Comparison of ENCODE assay signal across 9 mouse cellular contexts in the genomic region with DNA sequence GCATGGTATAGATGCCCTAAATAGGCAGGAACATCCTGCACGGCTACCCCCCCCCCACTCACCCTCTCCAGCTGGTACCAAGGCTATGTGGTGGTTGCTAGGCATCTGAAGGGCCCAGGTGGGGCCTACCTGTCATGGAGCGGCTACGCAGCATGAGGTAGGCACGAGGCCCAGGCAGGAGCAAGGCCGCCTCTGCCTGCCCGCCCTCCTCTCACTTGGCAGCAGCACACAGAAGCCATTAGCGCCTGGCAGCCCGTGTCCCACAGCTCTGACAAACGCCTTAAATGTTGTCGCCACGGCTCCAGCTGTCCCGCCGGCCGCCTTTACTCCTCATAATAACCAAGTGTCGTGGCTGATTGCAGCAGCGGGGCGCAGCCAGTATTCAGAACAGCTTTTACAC. TPM values are rescaled to one million over a fixed set of nuclear protein-coding genes. Genes with fewer than 3 reads are reported as not detected.
DNase-seq lines count a peak whose midpoint lies in the region; ATAC-seq and TF ChIP-seq lines count a peak whose summit lies in the region.
"Had no signal": no experiment of that assay in that cellular context is flagged by ENCODE, and none has a peak within 500 bp of the region (broad histone marks: within the 10 kb centered on the region; RNA-seq: fewer than 3 reads in every experiment).

No protein-coding gene starts in this region.

- H3K4me3 ChIP-seq in forebrain, embryonic 12.5 days (replicated peaks) = no peak overlapping the region
- H3K4me3 ChIP-seq in kidney, adult 2 months (ENCODE audit: insufficient read depth, low read depth, low read length) = no peak overlapping the region
- H3K4me3 ChIP-seq: heart, embryonic 13.5 days had no signal

- ATAC-seq in forebrain, embryonic 12.5 days (ENCODE audit: low FRiP score) = peak; percentile 57

- no peak for TF ChIP-seq POLR2A in kidney, adult 2 months (IDR thresholded peaks at IDR 0.05; ENCODE audit: low read depth, low read length)

- no peak for TF ChIP-seq CTCF in kidney, adult 2 months (conservative IDR thresholded peaks at IDR 0.05; ENCODE audit: insufficient read depth, insufficient read length, low read depth, low read length)

- H3K4me2 ChIP-seq in forebrain, embryonic 12.5 days = no peak overlapping the region
- H3K4me2 ChIP-seq: heart, embryonic 13.5 days had no signal

- H3K27ac ChIP-seq in forebrain, embryonic 12.5 days = peak overlapping the region; percentile 91
- H3K27ac ChIP-seq in kidney, adult 2 months (ENCODE audit: insufficient read depth, low read depth, low read length) = no peak overlapping the region
- H3K27ac ChIP-seq: heart, embryonic 13.5 days had no signal

- H3K9ac ChIP-seq in forebrain, embryonic 12.5 days = no peak overlapping the region
- H3K9ac ChIP-seq: heart, embryonic 13.5 days had no signal

- WGBS in forebrain, embryonic 12.5 days = 44% methylated on average over 17 of the region's 17 CpGs
- 62% methylated on average over 17 of the region's 17 CpGs for WGBS in kidney, adult 2 months

- peak; percentile 14 for DNase-seq in adrenal gland, postnatal 25 days
- DNase-seq in adrenal gland, adult 2 months = no peak
- DNase-seq in layer of hippocampus, adult 9-10 months (ENCODE audit: low spot score) = peak; percentile 6
- peak; percentile 29 for DNase-seq in right cerebral cortex, adult 18-20 months
- no peak for DNase-seq in heart, adult 18-20 months
- DNase-seq in adrenal gland, postnatal 14 days = no peak
- DNase-seq in kidney, adult 2 months = no peak

- no peaks in the 10 kb centered on the region for H3K36me3 ChIP-seq in forebrain, embryonic 12.5 days (replicated peaks)
- no peaks in the 10 kb centered on the region for H3K36me3 ChIP-seq in kidney, adult 2 months (ENCODE audit: control insufficient read depth, insufficient read depth, low read length)
- H3K36me3 ChIP-seq: heart, embryonic 13.5 days had no signal

- peaks cover 65% of the 10 kb centered on the region for H3K4me1 ChIP-seq in forebrain, embryonic 12.5 days
- no peaks in the 10 kb centered on the region for H3K4me1 ChIP-seq in kidney, adult 2 months (ENCODE audit: control insufficient read depth, insufficient read depth, low read length)

- 0 out of 2 replicates have a peak, but pooled peaks cover 3% of the 10 kb centered on the region for H3K27me3 ChIP-seq in forebrain, embryonic 12.5 days
- H3K27me3 ChIP-seq in kidney, adult 2 months (replicated peaks; ENCODE audit: control insufficient read depth, insufficient read depth, low read length) = no peaks in the 10 kb centered on the region

- no peaks in the 10 kb centered on the region for H3K9me3 ChIP-seq in forebrain, embryonic 12.5 days
- H3K9me3 ChIP-seq: heart, embryonic 13.5 days had no signal

RNA-seq across cellular contexts. Expression of a gene that starts 49.4 kb away (rescaled TPM):
- total RNA-seq in adrenal gland, postnatal 25 days (2021) = 44.5 and 47.6 TPM in 2 replicates
- total RNA-seq in adrenal gland, adult 2 months (2021) = 10 to 100 TPM; 43.2 to 48.1 TPM
- 84.2 and 96.5 TPM in 2 replicates for polyA plus RNA-seq in adrenal gland, adult 2 months (2012; rRNA removed)
- polyA plus RNA-seq in forebrain, embryonic 12.5 days (2016; fragmentation: Nextera tagmentation; extraction: Ambion mirVana) = 43.3 and 45.0 TPM in 2 replicates
- 10 to 100 TPM; 22.2 to 22.3 TPM for total RNA-seq in heart, adult 18-20 months (2021)
- total RNA-seq in adrenal gland, postnatal 14 days (2021) = 36.1 and 36.9 TPM in 2 replicates
- polyA plus RNA-seq in kidney, adult 2 months (2012; rRNA removed) = 52.1 and 63.6 TPM in 2 replicates

RNA-seq across cellular contexts. Expression of a gene that starts 57.7 kb away (rescaled TPM):
- 20.0 and 27.3 TPM in 2 replicates for total RNA-seq in adrenal gland, postnatal 25 days (2021)
- 10 to 100 TPM; 14.6 to 22.0 TPM for total RNA-seq in adrenal gland, adult 2 months (2021)
- polyA plus RNA-seq in adrenal gland, adult 2 months (2012; rRNA removed) = 59.1 and 68.0 TPM in 2 replicates
- 17.7 and 18.9 TPM in 2 replicates for polyA plus RNA-seq in forebrain, embryonic 12.5 days (2016; fragmentation: Nextera tagmentation; extraction: Ambion mirVana)
- 1 to 10 TPM; 4.2 to 4.6 TPM for total RNA-seq in heart, adult 18-20 months (2021)
- 14.0 and 17.4 TPM in 2 replicates for total RNA-seq in adrenal gland, postnatal 14 days (2021)
- polyA plus RNA-seq in kidney, adult 2 months (2012; rRNA removed) = 62.6 and 77.4 TPM in 2 replicates

RNA-seq across cellular contexts. Expression of a gene that starts 57.7 kb away (rescaled TPM):
- total RNA-seq in adrenal gland, postnatal 25 days (2021) = 24.9 and 27.3 TPM in 2 replicates
- total RNA-seq in adrenal gland, adult 2 months (2021) = 10 to 100 TPM; 27.9 to 31.5 TPM
- 24.2 and 31.9 TPM in 2 replicates for polyA plus RNA-seq in adrenal gland, adult 2 months (2012; rRNA removed)
- polyA plus RNA-seq in forebrain, embryonic 12.5 days (2016; fragmentation: Nextera tagmentation; extraction: Ambion mirVana) = 43.1 and 46.3 TPM in 2 replicates
- total RNA-seq in heart, adult 18-20 months (2021) = 10 to 100 TPM; 20.4 to 21.0 TPM
- total RNA-seq in adrenal gland, postnatal 14 days (2021) = 21.5 and 22.2 TPM in 2 replicates
- polyA plus RNA-seq in kidney, adult 2 months (2012; rRNA removed) = 61.5 and 62.6 TPM in 2 replicates

Comparison
In these comparisons a context has a peak if more than half of its experiments do, and no peak if none do; other contexts are left out.
1. DNase-seq: peak in adrenal gland, postnatal 25 days (single experiment), layer of hippocampus, adult 9-10 months (single experiment) and right cerebral cortex, adult 18-20 months (single experiment); none in adrenal gland, adult 2 months (single experiment), heart, adult 18-20 months (0 of 2), adrenal gland, postnatal 14 days (single experiment) and kidney, adult 2 months (single experiment).